Mouse (Mus musculus) stomach, embryonic 14.5 days (tissue): Measurements from ENCODE around the gene Cox6b1. TPM values are rescaled to one million over a fixed set of nuclear protein-coding genes. Genes with fewer than 3 reads are reported as not detected.

Experiments
- ATAC-seq: fragments of 200-750 bp; cut with Nextera tagmentation; 2 replicates; pipeline ENCODE4 v1.8.0; 2017; ENCODE audit warnings: low read depth, moderate TSS enrichment; ENCODE audit not compliant: insufficient number of reproducible peaks, insufficient read depth, low FRiP score
- H3K27ac ChIP-seq: fragments of 300-500 bp; sonication (generic); 2 replicates; pipeline ENCODE4 v1.5.1; 2014; ENCODE audit warnings: mild to moderate bottlenecking, low read length, moderate library complexity, mixed read lengths
- H3K27me3 ChIP-seq: fragments of 300-500 bp; sonication (generic); 2 replicates; pipeline ENCODE4 v1.6.1; 2014; ENCODE audit warnings: low read length, control low read depth, mixed read lengths; ENCODE audit not compliant: control insufficient read depth, insufficient read depth
- H3K36me3 ChIP-seq: fragments of 300-500 bp; sonication (generic); 2 replicates; pipeline ENCODE4 v1.6.1; 2014; ENCODE audit warnings: mild to moderate bottlenecking, control low read depth, low read length, moderate library complexity, mixed read lengths; ENCODE audit not compliant: control insufficient read depth, insufficient read depth
- H3K4me1 ChIP-seq: fragments of 300-500 bp; sonication (generic); 2 replicates; pipeline ENCODE4 v1.6.1; 2014; ENCODE audit warnings: low read length, control low read depth, mixed read lengths; ENCODE audit not compliant: control insufficient read depth, insufficient read depth
- H3K4me2 ChIP-seq: fragments of 300-500 bp; sonication (generic); replicated peaks from 2 replicates; pipeline ENCODE4 v1.6.1; 2014; ENCODE audit warnings: low read depth, low read length, control low read depth
- H3K4me3 ChIP-seq: fragments of 300-500 bp; sonication (generic); 2 replicates; pipeline ENCODE4 v1.5.1; 2014; ENCODE audit warnings: low read depth, low read length, control low read depth
- H3K9ac ChIP-seq: fragments of 300-500 bp; sonication (generic); replicated peaks from 2 replicates; pipeline ENCODE4 v1.6.1; 2014; ENCODE audit warnings: low read depth, mild to moderate bottlenecking, control low read depth, low read length, moderate library complexity, mixed read lengths
- H3K9me3 ChIP-seq: fragments of 300-500 bp; sonication (generic); 2 replicates; pipeline ENCODE4 v1.6.1; 2016; ENCODE audit warnings: low read depth, low read length, control low read depth; ENCODE audit not compliant: control insufficient read depth
- WGBS: fragments of 180-500 bp; shearing (Covaris S2); extraction: QIAGEN DNeasy Blood & Tissue Kit; methylation state at CpG from one replicate; pipeline ENCODE4 v1.1.7; 2014; 5-methylcytosine and 5-hydroxymethylcytosine counted together
- polyA plus RNA-seq: library from polyadenylated mRNA; unstranded; fragments of >200 nt; fragmentation: Nextera tagmentation; extraction: Ambion mirVana; gene quantifications from 2 replicates; pipeline ENCODE4 v1.2.1, GENCODE M21; 2014

Cox6b1 gene
- polyA plus RNA-seq, 1 experiment from 2014 or later = 1,066 TPM

- H3K27me3 ChIP-seq = peaks cover 35% of the 10 kb centered on the region
- H3K9ac ChIP-seq = no peak overlapping the region
- 23% methylated on average over 11 of the region's 11 CpGs for WGBS
- no peaks in the 10 kb centered on the region for H3K9me3 ChIP-seq
- no peaks in the 10 kb centered on the region for H3K4me1 ChIP-seq
- peaks cover 12% of the 10 kb centered on the region for H3K36me3 ChIP-seq
- ATAC-seq = no peak
- no peak overlapping the region for H3K27ac ChIP-seq
- H3K4me2 ChIP-seq = no peak overlapping the region
- no peak overlapping the region for H3K4me3 ChIP-seq
These were observed 10.4 kb upstream of the Cox6b1 start for GRCm38 (mm10) chr7:30636395-30636794.

DNA sequence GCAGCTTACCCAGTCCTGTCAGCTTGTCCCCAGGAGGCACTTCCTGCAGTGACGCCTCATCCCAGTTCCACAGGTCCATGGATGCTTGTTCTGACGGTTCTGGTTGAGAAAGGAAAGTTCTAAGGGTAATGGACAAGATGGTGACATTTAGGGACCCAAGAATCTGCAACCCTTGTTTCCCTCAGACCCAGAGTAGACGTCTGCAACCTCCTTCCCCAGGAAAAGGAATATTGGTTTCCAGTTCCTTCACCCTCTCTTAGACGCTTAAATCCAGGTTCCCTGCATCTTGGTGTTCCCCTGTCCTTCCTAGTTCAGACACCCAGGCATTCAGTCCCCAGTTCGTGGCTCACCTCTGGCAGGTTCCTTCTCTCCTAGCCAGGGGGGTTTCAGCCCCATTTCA is 9.8 kb upstream of the Cox6b1 start, which contains the start of gene Etv2:
TSS of gene Etv2 (minus strand) at position 101 of the 400 bp plus-strand sequence.
- 5% methylated on average over 5 of the region's 5 CpGs for WGBS
- Histone ChIP-seq H3K4me1 (no peaks in the 10 kb centered on the region), H3K4me3 (peak within 1 kb of the TSS; percentile 9; the same call in 1 of the 2 replicates), H3K27ac (no peak within 1 kb of the TSS), H3K9me3 (no peaks in the 10 kb centered on the region), H3K4me2 (peak within 1 kb of the TSS; percentile 33), H3K27me3 (peaks cover 35% of the 10 kb centered on the region), H3K9ac (no peak within 1 kb of the TSS; the same call in 1 of the 2 replicates), H3K36me3 (peaks cover 6% of the 10 kb centered on the region)
- ATAC-seq = no peak

DNA sequence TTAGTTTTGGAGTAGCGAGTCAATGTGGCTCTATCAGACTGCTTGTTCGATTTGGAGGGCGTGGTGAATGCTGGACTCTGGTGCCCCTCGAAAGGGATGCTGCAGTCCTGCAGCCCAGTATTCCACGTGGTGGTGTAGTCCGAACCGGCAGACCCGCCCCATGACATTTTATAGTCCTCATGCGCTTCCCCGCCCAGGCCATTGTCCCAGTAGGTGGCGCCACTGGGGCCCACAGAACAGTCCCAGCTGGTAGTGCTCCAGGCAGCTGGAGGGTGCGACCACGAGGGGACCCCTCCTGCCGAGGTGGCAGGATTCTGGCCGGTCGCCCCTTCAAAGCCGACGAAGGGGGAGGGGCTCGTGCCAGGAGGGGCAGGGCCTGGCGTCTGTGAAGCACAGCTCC is 8.7 kb upstream of the Cox6b1 start:
- Histone ChIP-seq H3K4me2 (peak overlapping the region; percentile 33), H3K36me3 (no peaks in the 10 kb centered on the region), H3K27ac (no peak overlapping the region), H3K27me3 (peaks cover 35% of the 10 kb centered on the region), H3K4me3 (peak overlapping the region; percentile 9; the same call in 1 of the 2 replicates), H3K9me3 (no peaks in the 10 kb centered on the region), H3K9ac (no peak overlapping the region; the same call in 1 of the 2 replicates), H3K4me1 (no peaks in the 10 kb centered on the region)
- ATAC-seq = peak; percentile 51; the same call in 1 of the 2 replicates
- WGBS = 3% methylated on average over 20 of the region's 20 CpGs

DNA sequence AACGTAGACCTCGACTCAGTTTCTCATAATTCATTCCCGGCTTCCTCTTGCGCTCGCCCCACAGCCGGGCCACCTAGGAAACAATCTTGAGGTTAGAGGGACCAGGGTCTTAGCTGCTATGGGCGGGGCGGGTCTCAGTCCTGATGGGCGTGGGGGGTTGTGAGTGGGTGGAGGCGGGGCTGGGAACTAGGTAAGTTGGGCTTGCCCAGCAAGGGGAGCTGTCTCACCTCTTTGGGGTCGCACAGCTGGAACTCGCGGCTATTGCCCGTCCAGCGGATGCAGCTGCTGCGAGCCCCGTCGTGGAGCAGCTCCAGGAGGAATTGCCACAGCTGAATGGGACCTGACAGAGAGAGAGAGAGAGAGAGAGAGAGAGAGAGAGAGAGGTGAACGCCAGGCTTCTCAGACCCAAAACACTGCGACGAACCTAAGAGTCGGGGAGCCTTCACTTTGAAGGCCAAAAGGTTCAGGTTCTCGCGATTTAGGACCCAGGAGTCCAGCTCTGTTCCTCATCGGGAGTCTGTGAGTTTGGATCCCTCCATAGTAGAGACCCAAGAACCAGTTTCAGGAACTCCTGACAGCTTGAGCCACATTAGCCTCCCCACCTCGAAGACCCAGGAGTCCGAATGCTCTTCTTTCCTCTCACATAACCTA is 7.9 kb upstream of the Cox6b1 start:
- Histone ChIP-seq H3K9me3 (no peaks in the 10 kb centered on the region), H3K27me3 (peaks cover 35% of the 10 kb centered on the region), H3K4me1 (no peaks in the 10 kb centered on the region), H3K9ac (no peak overlapping the region), H3K4me2 (no peak overlapping the region), H3K27ac (no peak overlapping the region), H3K4me3 (no peak overlapping the region), H3K36me3 (no peaks in the 10 kb centered on the region)
- ATAC-seq = no peak
- 6% methylated on average over 27 of the region's 27 CpGs for WGBS

DNA sequence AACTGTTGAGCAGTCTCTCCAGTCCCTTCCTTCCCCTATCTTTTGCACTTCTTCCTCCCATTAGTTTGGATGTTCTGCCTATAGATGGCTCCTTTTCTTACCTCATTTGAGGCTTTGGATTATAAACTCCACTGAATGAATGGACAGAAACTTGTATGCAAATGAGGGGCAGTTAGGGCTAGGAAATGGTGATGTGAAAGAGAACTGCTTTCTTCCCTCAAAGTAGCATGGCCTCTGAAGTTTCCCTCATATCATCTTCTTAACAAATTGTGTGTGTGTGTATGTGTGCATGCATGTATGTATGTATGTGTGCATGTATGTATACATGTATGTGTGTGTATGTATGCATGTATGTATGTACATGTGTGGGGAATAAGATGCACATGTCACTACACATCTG is 3.1 kb upstream of the Cox6b1 start:
- Histone ChIP-seq H3K9ac (no peak overlapping the region), H3K9me3 (no peaks in the 10 kb centered on the region), H3K4me3 (no peak overlapping the region), H3K27me3 (peaks cover 10% of the 10 kb centered on the region), H3K36me3 (peaks cover 3% of the 10 kb centered on the region; the same call in 1 of the 2 replicates), H3K4me1 (peaks cover 6% of the 10 kb centered on the region; the same call in 1 of the 2 replicates), H3K27ac (no peak overlapping the region), H3K4me2 (no peak overlapping the region)
- no peak for ATAC-seq

- no peak overlapping the region for H3K4me3 ChIP-seq
- no peak overlapping the region for H3K9ac ChIP-seq
- no peak overlapping the region for H3K27ac ChIP-seq
- no peak overlapping the region for H3K4me2 ChIP-seq
- H3K9me3 ChIP-seq = no peaks in the 10 kb centered on the region
- no peaks in the 10 kb centered on the region for H3K27me3 ChIP-seq
- H3K4me1 ChIP-seq = peaks cover 6% of the 10 kb centered on the region; the same call in 1 of the 2 replicates
- WGBS = 83% methylated on average over 5 of the region's 5 CpGs
- H3K36me3 ChIP-seq = peaks cover 25% of the 10 kb centered on the region
- no peak for ATAC-seq
These were observed 696 bp upstream of the Cox6b1 start for GRCm38 (mm10) chr7:30626647-30627046.

DNA sequence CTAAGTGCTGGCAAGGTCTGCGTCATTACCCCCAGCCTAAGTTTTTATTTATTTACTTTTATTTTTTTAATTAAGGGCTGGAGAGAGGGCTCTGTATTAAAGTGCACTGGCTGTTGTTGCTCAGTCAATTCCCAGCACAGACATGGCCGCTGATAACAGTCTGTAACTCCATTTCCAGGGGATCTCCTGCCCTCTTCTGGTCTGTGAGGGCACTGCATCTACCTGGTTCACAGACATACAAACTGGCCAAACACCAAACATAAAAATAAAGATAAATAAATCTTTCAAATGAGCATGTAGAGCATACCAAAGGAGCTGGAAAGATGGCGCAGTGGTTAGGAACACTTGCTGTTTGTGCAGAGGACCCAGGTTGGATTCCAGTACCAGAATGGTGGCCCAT is 6.7 kb downstream of the Cox6b1 start:
- Histone ChIP-seq H3K36me3 (peaks cover 54% of the 10 kb centered on the region), H3K27me3 (no peaks in the 10 kb centered on the region), H3K4me3 (no peak overlapping the region), H3K9me3 (no peaks in the 10 kb centered on the region), H3K4me1 (no peaks in the 10 kb centered on the region), H3K4me2 (no peak overlapping the region), H3K9ac (no peak overlapping the region), H3K27ac (no peak overlapping the region)
- WGBS = 90% methylated on average over 3 of the region's 3 CpGs
- no peak for ATAC-seq

- Histone ChIP-seq H3K27ac (no peak overlapping the region), H3K36me3 (peaks cover 50% of the 10 kb centered on the region), H3K4me3 (no peak overlapping the region), H3K4me1 (no peaks in the 10 kb centered on the region), H3K27me3 (no peaks in the 10 kb centered on the region), H3K9me3 (no peaks in the 10 kb centered on the region), H3K4me2 (no peak overlapping the region), H3K9ac (no peak overlapping the region)
- WGBS = 93% methylated on average over 9 of the region's 9 CpGs
- no peak for ATAC-seq
These were observed 7.3 kb downstream of the Cox6b1 start for GRCm38 (mm10) chr7:30618658-30619057.
